Mouse (Mus musculus) left cerebral cortex, postnatal 25 days (tissue): ENCODE data around the gene Astn2. TPM values are rescaled to one million over a fixed set of nuclear protein-coding genes. Genes with fewer than 3 reads are reported as not detected.

ENCODE experiments used
- DNase-seq, 2 experiments: peaks; one replicate each; pipeline ENCODE4 v3.0.0; 2022; ENCODE audit warnings: low spot score in 2 of 2, mixed read lengths in 1 of 2
- intact Hi-C: fragments of 180-260 bp; cut with DNase I; formaldehyde crosslinking; loops from one replicate; pipeline ENCODE4 v1.15.1; 2025
- total RNA-seq, 2 experiments: library from RNA; stranded (reverse); gene quantifications; 2 replicates each; pipeline ENCODE4 v1.2.3; 2021

The Astn2 gene
- total RNA-seq, 2 experiments from 2014 or later: 40.9 to 42.9 TPM

GRCm38 (mm10) chr4:65813500-65814175, 590.8 kb downstream of the Astn2 start:
- no peak for DNase-seq
- intact Hi-C loops: no loop called here

GRCm38 (mm10) chr4:65807341-65807740, 597.1 kb downstream of the Astn2 start:
- DNase-seq: no peak
- intact Hi-C loops: no loop called here

DNA sequence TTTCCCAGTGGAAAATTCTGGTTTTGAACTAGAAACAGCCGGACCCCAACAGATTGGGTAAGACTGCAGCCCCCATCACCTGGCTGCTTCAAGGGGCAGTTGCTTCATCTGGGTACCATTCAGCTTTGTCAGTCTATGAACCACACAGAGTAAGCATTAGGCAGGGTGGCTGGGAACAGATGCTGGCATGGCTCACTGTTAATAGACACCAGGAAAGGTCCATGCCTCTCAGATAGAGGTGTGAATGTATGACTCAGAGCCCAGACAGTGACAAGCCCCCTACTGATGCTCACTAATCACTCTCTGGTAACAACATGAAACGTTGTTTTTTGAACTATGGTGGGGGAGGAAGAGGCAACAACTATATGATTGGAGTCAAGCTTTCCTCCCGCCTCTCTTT, 603.2 kb downstream of the Astn2 start:
- no peak for DNase-seq
- intact Hi-C loops: no loop called here

DNA sequence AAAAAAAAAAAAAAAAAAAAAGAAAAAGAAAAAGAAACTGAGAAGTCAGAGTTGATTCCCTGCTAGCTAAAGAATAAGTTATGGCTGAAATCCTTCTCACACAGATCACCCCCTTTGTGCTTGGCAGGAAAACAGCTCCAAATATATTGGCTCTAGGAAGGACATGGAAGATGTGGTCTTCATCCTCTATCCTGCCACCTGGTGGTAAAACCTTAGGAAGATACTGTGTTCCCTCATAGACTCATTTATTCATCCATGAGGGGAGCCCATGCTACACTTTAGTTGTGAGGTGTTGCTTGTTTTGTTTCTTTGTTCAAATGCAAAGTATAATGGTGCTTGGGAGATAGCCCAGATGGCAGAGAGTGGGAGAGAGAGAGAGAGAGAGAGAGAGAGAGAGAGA, 613.4 kb downstream of the Astn2 start:
- intact Hi-C loops: no loop called here
- peak in 1 of 2 experiments; percentile 24 for DNase-seq

DNA sequence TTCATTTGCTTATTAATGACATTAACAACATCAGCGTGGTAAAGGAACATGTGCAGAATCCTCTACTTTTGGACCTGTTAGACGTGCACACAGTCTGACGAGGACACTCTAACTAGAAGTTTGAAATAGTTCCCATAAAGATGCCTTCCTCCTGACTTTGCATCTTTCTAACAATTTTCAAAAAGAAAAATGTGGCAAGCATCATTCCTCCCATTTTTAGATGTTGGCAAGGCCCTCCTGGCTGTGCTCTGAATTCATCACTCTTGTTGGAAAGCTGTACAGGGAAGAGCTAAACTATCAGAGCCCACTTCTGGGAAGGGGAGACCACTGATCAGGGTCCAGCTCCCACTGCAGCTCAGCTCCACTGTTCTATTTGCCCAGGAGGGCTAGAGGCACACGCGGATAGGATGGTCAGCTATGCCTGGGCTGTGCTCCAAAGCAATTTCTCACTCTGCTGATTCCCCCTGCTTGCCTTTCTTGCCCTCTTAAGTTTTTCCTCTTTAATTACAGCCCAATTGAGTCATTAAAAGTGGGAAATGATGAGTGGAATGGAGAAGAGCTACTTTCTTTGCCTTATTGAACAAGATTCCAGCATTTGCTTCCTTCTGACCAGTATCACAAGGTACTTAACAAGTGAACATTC, 630.9 kb downstream of the Astn2 start:
- intact Hi-C loops: no loop called here
- peak in 1 of 2 experiments; percentile 73 for DNase-seq

GRCm38 (mm10) chr4:65770952-65771351, 633.5 kb downstream of the Astn2 start:
- intact Hi-C loops: no loop called here
- no peak for DNase-seq

- intact Hi-C loops: loop anchor here (2.0 to 10.0 kb wide), 4 partner anchors 73 to 457 kb away; no protein-coding TSS in a partner anchor
- peak; percentile 35 to 68 for DNase-seq
These were observed 636.5 kb downstream of the Astn2 start for GRCm38 (mm10) chr4:65767919-65768318.

DNA sequence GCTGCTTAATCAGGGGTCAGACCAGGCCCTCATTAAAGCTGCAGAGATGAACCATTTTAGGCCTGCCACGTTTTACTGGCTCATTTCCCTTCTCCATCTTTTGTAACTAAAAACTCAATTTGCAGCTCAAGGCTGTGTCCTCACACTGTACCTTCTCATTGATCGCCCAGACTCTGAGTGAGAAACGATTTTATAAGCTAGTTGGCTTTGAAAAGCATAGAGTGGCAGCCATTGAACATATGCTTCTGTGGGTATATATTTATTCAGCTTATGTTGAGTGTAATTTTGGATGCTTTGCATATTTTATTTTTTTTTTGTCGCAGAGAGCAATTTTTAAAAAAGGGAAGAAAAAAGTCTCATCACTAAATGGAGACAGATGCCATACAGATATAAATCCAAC, 637.0 kb downstream of the Astn2 start:
- DNase-seq: peak in 1 of 2 experiments; percentile 88
- intact Hi-C loops: loop anchor here (2.0 to 10.0 kb wide), 4 partner anchors 73 to 457 kb away; no protein-coding TSS in a partner anchor

DNA sequence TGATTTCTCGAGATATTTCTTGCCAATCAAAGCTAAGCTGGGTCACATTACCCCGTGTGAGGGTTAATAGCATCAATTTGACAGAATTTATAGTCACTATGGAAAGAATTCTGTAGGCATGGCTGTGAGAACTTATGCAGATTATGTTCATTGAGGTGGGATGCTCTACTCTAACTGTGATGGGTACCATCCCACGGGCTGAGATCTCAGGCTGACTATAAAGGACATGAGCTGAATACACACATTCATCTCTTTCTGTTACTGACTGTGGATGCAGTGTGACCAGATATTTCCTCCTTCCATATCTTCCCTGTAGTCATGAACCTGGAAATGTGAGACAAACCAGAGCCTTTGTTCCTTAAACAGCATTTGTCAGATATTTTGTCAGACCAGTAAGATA, 639.1 kb downstream of the Astn2 start:
- peak in 1 of 2 experiments; percentile 67 for DNase-seq
- intact Hi-C loops: loop anchor here (5.0 to 10.0 kb wide), 3 partner anchors 113 to 459 kb away; no protein-coding TSS in a partner anchor

DNA sequence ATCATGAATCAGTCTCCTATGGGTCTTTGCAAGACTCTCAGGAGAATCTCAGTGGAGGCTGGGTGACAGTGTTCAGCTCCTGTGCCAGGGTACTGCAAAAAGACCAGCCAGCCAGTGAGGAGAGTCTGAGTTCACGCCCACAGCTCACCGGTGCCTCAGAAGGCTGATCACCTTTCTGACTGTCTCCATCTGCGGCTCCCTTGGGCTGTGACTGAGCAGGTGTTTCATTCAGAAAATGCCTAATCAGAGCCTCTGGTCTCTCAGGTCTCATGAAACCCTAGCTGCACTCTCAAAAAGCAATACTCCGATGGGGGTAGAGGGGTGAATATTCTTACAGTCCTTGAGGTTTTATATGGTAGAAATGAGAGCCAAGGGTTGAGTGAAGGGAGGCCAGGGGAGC, 640.1 kb downstream of the Astn2 start:
- no peak for DNase-seq

GRCm38 (mm10) chr4:65763823-65764222, 640.6 kb downstream of the Astn2 start:
- intact Hi-C loops: loop anchor here (10.0 kb wide), 2 partner anchors 201 to 461 kb away; no protein-coding TSS in a partner anchor
- DNase-seq: no peak

More for the DNA sequence above, 640.1 kb downstream of the Astn2 start:
- intact Hi-C loops: loop anchor here (10.0 kb wide), 2 partner anchors 201 to 461 kb away; no protein-coding TSS in a partner anchor

DNA sequence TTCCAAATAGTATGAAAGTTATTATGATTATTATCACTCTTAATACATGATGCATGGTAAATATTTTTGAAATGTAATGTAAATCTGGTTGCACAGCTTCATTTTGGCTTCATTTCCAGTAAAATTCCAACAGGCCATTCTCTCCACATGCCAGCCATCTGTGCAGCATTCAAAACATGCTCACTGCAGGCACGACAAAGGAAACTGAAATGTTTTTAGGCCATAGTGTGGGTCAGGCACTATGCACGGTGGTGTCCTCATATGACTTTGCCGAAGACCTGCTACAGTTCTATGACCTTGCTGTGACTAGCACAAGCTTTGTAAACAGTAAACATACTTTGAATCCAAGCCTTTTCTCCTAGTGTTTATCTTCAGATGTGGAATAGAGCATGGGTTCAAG, 642.3 kb downstream of the Astn2 start:
- DNase-seq: peak in 1 of 2 experiments; percentile 51

GRCm38 (mm10) chr4:65761658-65762057, 642.8 kb downstream of the Astn2 start:
- DNase-seq: no peak
- intact Hi-C loops: loop anchor here (10.0 kb wide), 2 partner anchors 203 to 463 kb away; no protein-coding TSS in a partner anchor

More for the DNA sequence above, 642.3 kb downstream of the Astn2 start:
- intact Hi-C loops: loop anchor here (10.0 kb wide), 2 partner anchors 203 to 463 kb away; no protein-coding TSS in a partner anchor

DNA sequence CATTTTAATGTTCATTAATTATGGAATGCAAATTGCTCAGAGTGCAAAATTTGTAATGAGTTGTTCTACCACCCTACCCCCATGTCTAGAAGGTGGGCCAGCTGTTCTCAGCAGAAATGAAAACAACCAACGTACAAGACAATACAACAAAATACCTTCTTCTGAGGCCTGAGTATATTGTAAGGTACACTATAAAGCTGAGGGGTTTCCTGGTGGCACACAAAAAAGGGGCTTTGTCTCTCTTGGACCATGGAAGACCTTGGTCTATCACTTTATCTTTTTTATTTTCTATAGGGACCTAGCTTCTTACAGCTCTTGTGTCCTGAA, 645.6 kb downstream of the Astn2 start:
- intact Hi-C loops: no loop called here
- no peak for DNase-seq

DNA sequence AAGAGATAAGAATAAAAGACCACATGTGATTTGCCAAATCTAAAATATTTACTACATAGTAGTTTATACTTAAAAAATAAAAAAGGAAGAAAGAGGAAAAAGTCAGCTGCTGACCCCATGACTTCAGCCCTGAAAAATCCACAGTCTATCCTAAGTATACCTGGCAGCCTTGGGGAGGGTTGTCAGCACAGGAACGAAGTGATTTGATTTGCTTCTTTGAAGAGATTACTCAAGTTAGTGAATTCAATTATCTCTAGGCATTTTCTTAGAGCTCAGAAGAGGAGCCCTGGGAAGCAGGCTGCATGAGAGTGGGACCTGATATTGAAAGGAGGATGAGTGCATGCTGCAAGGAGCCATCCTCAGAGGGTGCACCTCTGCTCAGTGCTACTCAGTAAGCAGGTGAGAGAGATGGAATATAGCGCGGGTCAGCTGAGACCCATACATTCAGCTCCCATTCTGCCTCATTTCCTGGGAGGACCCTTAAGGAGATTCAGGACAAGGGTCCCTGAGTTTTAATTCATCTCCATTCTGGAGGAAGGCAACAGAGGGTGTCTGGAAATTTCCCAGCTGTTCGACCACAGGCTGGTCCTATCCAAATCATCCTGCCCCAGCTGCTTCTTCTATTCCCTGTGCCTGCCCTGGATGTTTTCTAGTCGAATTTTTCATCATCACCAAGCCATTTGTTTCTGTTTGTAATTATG, 646.1 kb downstream of the Astn2 start:
- DNase-seq: no peak

GRCm38 (mm10) chr4:65752941-65753340, 651.5 kb downstream of the Astn2 start:
- peak in 1 of 2 experiments; percentile 73 for DNase-seq
- intact Hi-C loops: no loop called here

More for the DNA sequence above, 646.1 kb downstream of the Astn2 start:
- intact Hi-C loops: no loop called here

DNA sequence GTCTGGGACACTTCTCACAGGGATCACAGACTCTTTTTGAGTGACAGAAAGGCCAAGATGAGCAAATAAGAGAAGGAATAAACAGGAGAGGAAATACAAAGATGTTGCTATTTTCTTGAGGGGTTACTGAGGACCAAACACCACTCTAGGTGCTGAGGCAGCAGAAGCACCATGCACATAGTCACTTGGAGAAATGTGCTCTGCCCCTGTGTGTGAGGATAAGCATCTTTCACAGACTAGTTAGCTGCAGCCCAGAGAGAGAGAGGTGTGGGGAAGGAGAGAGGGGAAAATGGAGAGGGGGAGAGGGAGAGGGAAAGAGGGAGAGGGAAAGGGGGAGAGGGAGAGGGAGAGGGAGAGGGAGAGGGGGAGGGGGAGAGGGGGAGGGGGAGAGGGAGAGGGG, 659.6 kb downstream of the Astn2 start:
- DNase-seq: no peak
- intact Hi-C loops: no loop called here

DNA sequence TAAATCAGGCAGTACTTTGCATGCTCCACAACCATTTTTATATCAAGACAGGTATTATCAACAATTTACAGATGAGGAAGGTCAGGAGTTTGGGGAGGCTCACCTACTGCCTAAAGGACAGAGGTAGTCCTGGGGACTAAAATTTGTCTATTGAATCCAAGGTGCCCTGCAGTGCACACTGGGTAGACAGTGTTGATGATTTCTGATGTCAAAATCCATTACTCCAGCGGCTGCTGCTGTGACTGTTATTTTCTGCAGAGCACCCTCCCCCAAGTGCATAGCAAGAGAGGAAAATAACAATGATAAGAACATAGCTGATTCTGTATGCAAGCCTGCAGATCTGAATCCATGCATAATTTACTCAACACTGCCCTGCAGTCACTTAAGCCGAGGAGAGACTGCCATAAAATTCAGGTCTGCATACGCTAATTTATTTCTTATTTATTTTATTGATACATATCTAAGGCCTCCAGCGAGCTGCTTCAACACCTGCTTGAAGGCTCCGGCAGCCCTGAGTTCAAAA, 660.3 kb downstream of the Astn2 start:
- no peak for DNase-seq
- intact Hi-C loops: no loop called here

- intact Hi-C loops: no loop called here
- no peak for DNase-seq
These were observed 661.2 kb downstream of the Astn2 start for GRCm38 (mm10) chr4:65743160-65743691.

GRCm38 (mm10) chr4:65724414-65724813, 680.0 kb downstream of the Astn2 start:
- peak in 1 of 2 experiments; percentile 57 for DNase-seq

More at GRCm38 (mm10) chr4:65724414-65724813, 680.0 kb downstream of the Astn2 start:
- intact Hi-C loops: loop anchor here (2.0 kb wide), 1 partner anchor 30 kb away; no protein-coding TSS in a partner anchor
